Mouse (Mus musculus): ENCODE data around the gene Fsd1l. TPM values are rescaled to one million over a fixed set of nuclear protein-coding genes. Genes with fewer than 3 reads are reported as not detected.
"Not testable (repeated sequence)": the region's sequence is repeated elsewhere in the genome, so short reads cannot be mapped to it uniquely, and the experiment has no call there.

The Fsd1l gene
- polyA plus RNA-seq, 1 experiment from 2014 or later = 15.2 TPM

GRCm38 (mm10) chr4:53710555-53711328 is 79.5 kb downstream of the Fsd1l start:
- H3K27me3 ChIP-seq = no peaks in the 10 kb centered on the region
- H3K9me3 ChIP-seq = no peaks in the 10 kb centered on the region
- 85% methylated on average over 6 of the region's 6 CpGs for WGBS
- ATAC-seq (ENCODE audit: insufficient number of reproducible peaks, insufficient read depth, low FRiP score, low TSS enrichment, low read depth) = no peak
- no peak overlapping the region for H3K4me3 ChIP-seq (replicated peaks)
- H3K4me2 ChIP-seq = no peak overlapping the region
- no peak overlapping the region for H3K27ac ChIP-seq
- H3K9ac ChIP-seq (replicated peaks) = no peak overlapping the region
- H3K4me1 ChIP-seq (replicated peaks) = peaks cover 5% of the 10 kb centered on the region
- no peaks in the 10 kb centered on the region; the same call in 1 of the 2 replicates for H3K36me3 ChIP-seq

- ATAC-seq (ENCODE audit: insufficient number of reproducible peaks, insufficient read depth, low FRiP score, low TSS enrichment, low read depth) = peak; percentile 68
- 8% methylated on average over 7 of the region's 7 CpGs for WGBS
- peaks cover 5% of the 10 kb centered on the region for H3K4me1 ChIP-seq (replicated peaks)
- H3K9ac ChIP-seq (replicated peaks) = peak within 1 kb of the TSS; percentile 85
- no peaks in the 10 kb centered on the region for H3K27me3 ChIP-seq
- H3K4me2 ChIP-seq = peak within 1 kb of the TSS; percentile 78
- no peaks in the 10 kb centered on the region for H3K9me3 ChIP-seq
- peak within 1 kb of the TSS; percentile 79 for H3K4me3 ChIP-seq (replicated peaks)
- peak within 1 kb of the TSS; percentile 88 for H3K27ac ChIP-seq
- H3K36me3 ChIP-seq = peaks cover 4% of the 10 kb centered on the region; the same call in 1 of the 2 replicates
These were observed 82.4 kb downstream of the Fsd1l start, which contains the start of gene Fktn for GRCm38 (mm10) chr4:53713704-53714050. Gene Fktn (plus strand): TSS chr4:53713998.

GRCm38 (mm10) chr4:53714051-53714814 is 83.0 kb downstream of the Fsd1l start:
- no peaks in the 10 kb centered on the region for H3K27me3 ChIP-seq
- peak overlapping the region; percentile 79 for H3K4me3 ChIP-seq (replicated peaks)
- peak overlapping the region; percentile 78 for H3K4me2 ChIP-seq
- peak overlapping the region; percentile 85 for H3K9ac ChIP-seq (replicated peaks)
- 5% methylated on average over 58 of the region's 58 CpGs for WGBS
- H3K9me3 ChIP-seq = no peaks in the 10 kb centered on the region
- peak overlapping the region; percentile 88 for H3K27ac ChIP-seq
- peak; percentile 93 for ATAC-seq (ENCODE audit: insufficient number of reproducible peaks, insufficient read depth, low FRiP score, low TSS enrichment, low read depth)
- peaks cover 5% of the 10 kb centered on the region for H3K4me1 ChIP-seq (replicated peaks)
- H3K36me3 ChIP-seq = peaks cover 4% of the 10 kb centered on the region; the same call in 1 of the 2 replicates

DNA sequence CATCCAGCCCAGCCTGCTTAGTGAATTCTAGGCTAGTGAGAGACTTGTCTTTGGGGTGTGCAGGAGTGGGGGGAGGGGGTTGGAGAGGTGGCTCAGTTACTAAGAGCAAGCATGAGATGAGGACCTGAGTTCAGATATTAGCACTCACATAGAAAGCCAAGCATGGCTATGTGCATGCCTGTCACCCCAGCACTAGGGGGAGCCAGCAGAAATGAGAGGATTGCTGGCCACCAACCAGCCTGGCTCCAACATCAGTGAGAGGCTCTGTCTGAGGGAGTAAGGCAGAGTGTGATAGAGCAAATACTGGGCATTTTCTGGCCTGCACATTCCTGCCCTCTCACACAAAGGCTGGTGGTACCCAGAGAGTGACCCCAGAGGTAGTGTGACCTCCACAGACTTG is 84.7 kb downstream of the Fsd1l start:
- ATAC-seq (ENCODE audit: insufficient number of reproducible peaks, insufficient read depth, low FRiP score, low TSS enrichment, low read depth) = no peak
- H3K4me3 ChIP-seq (replicated peaks) = no peak overlapping the region
- H3K9ac ChIP-seq (replicated peaks) = no peak overlapping the region
- peaks cover 5% of the 10 kb centered on the region for H3K4me1 ChIP-seq (replicated peaks)
- peaks cover 10% of the 10 kb centered on the region for H3K36me3 ChIP-seq
- no peaks in the 10 kb centered on the region for H3K9me3 ChIP-seq
- H3K27me3 ChIP-seq = no peaks in the 10 kb centered on the region
- no peak overlapping the region for H3K4me2 ChIP-seq
- no peak overlapping the region for H3K27ac ChIP-seq

DNA sequence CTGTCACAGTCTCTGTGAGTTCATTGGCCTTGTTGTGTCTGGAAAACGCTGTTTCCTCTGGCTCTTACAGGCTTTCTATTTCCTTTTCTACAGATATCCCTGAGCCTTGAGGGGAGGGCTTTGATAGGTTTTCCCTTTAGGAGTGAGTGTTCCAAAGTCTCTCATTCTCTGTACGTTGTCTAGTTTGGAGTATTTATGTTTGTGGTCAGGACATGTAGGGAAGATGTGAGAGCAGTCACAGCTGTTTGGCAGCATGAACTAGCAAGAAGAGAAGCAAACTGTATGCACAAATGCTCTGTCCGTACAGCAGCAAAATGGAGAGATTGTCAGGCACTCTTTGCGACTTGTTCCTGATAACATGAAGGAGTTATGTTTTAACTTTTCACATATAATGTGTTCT is 86.3 kb downstream of the Fsd1l start:
- no peak overlapping the region for H3K9ac ChIP-seq (replicated peaks)
- no peak for ATAC-seq (ENCODE audit: insufficient number of reproducible peaks, insufficient read depth, low FRiP score, low TSS enrichment, low read depth)
- H3K36me3 ChIP-seq = peaks cover 22% of the 10 kb centered on the region
- H3K4me3 ChIP-seq (replicated peaks) = no peak overlapping the region
- H3K27ac ChIP-seq = no peak overlapping the region
- H3K4me2 ChIP-seq = no peak overlapping the region
- 81% methylated on average over 4 of the region's 4 CpGs for WGBS
- no peaks in the 10 kb centered on the region for H3K9me3 ChIP-seq
- H3K27me3 ChIP-seq = no peaks in the 10 kb centered on the region
- peaks cover 5% of the 10 kb centered on the region for H3K4me1 ChIP-seq (replicated peaks)

- H3K27me3 ChIP-seq = no peaks in the 10 kb centered on the region
- WGBS = 81% methylated on average over 5 of the region's 5 CpGs
- H3K4me1 ChIP-seq (replicated peaks) = peaks cover 5% of the 10 kb centered on the region
- H3K4me3 ChIP-seq (replicated peaks) = no peak overlapping the region
- H3K9ac ChIP-seq (replicated peaks) = no peak overlapping the region
- H3K36me3 ChIP-seq = peaks cover 27% of the 10 kb centered on the region
- H3K4me2 ChIP-seq = no peak overlapping the region
- no peak overlapping the region for H3K27ac ChIP-seq
- ATAC-seq (ENCODE audit: insufficient number of reproducible peaks, insufficient read depth, low FRiP score, low TSS enrichment, low read depth) = no peak
- H3K9me3 ChIP-seq = no peaks in the 10 kb centered on the region
These were observed 87.0 kb downstream of the Fsd1l start for GRCm38 (mm10) chr4:53718261-53718660.

- 91% methylated on average over 4 of the region's 4 CpGs for WGBS
- Histone ChIP-seq H3K4me3 (replicated peaks) (no peak overlapping the region), H3K4me2 (no peak overlapping the region), H3K9me3 (no peaks in the 10 kb centered on the region), H3K36me3 (peaks cover 43% of the 10 kb centered on the region), H3K27ac (no peak overlapping the region), H3K27me3 (no peaks in the 10 kb centered on the region), H3K9ac (replicated peaks) (no peak overlapping the region), H3K4me1 (replicated peaks) (no peaks in the 10 kb centered on the region)
- no peak for ATAC-seq (ENCODE audit: insufficient number of reproducible peaks, insufficient read depth, low FRiP score, low TSS enrichment, low read depth)
These were observed 91.2 kb downstream of the Fsd1l start for GRCm38 (mm10) chr4:53722506-53722905.

DNA sequence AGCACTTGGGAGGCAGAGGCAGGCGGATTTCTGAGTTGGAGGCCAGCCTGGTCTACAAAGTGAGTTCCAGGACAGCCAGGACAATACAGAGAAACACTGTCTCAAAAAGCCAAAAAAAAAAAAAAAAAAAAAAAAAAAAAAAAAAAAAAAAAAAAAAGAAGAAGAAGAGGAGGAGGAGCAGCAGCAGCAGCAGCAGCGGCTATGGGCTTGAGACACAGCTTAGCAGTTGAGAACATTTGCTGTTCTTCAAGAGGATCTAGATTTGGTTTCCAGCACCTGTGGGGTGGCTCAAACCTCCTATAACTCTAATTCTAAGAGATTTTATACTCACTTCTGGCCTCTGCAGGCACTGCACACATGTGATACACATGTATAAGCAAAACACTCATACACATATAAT is 94.8 kb downstream of the Fsd1l start:
- H3K4me1 ChIP-seq (replicated peaks); H3K27me3 ChIP-seq; H3K9ac ChIP-seq (replicated peaks); H3K9me3 ChIP-seq; H3K27ac ChIP-seq; ATAC-seq (ENCODE audit: insufficient number of reproducible peaks, insufficient read depth, low FRiP score, low TSS enrichment, low read depth); H3K4me2 ChIP-seq; H3K4me3 ChIP-seq (replicated peaks): not testable (repeated sequence)
- peaks cover 64% of the 10 kb centered on the region for H3K36me3 ChIP-seq
- 97% methylated on average over 2 of the region's 2 CpGs for WGBS

GRCm38 (mm10) chr4:53728121-53728520 is 96.8 kb downstream of the Fsd1l start:
- ATAC-seq (ENCODE audit: insufficient number of reproducible peaks, insufficient read depth, low FRiP score, low TSS enrichment, low read depth) = no peak
- Histone ChIP-seq H3K36me3 (peaks cover 64% of the 10 kb centered on the region), H3K27ac (no peak overlapping the region), H3K4me1 (replicated peaks) (no peaks in the 10 kb centered on the region), H3K9me3 (no peaks in the 10 kb centered on the region), H3K4me3 (replicated peaks) (no peak overlapping the region), H3K4me2 (no peak overlapping the region), H3K9ac (replicated peaks) (no peak overlapping the region), H3K27me3 (no peaks in the 10 kb centered on the region)
- WGBS = 90% methylated on average over 1 of the region's 1 CpGs

GRCm38 (mm10) chr4:53738956-53739616 is 107.8 kb downstream of the Fsd1l start:
- Histone ChIP-seq H3K4me1 (replicated peaks) (no peaks in the 10 kb centered on the region), H3K27me3 (no peaks in the 10 kb centered on the region), H3K27ac (no peak overlapping the region), H3K36me3 (peaks cover 63% of the 10 kb centered on the region), H3K4me3 (replicated peaks) (no peak overlapping the region), H3K4me2 (no peak overlapping the region), H3K9me3 (no peaks in the 10 kb centered on the region), H3K9ac (replicated peaks) (no peak overlapping the region)
- WGBS = 51% methylated on average over 6 of the region's 6 CpGs
- ATAC-seq (ENCODE audit: insufficient number of reproducible peaks, insufficient read depth, low FRiP score, low TSS enrichment, low read depth) = no peak

DNA sequence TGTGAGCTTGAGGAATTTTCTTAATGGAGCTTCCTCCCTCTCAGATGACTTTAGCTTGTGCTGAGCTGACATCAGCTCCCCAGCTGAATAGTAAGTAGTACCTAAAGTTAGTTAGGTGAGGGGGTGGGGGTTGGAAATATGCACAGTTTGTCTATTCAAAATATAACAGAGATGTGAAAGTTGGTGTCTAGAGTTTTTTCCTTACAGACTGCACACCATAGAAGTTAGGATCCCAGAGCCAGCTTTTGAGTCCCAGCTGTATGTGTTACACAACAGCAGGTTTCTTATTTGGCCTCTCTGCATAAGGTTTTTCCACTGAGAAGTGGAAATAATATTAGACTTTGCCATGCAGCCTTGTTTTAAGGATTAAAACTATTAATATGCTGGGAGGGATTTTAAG is 118.6 kb downstream of the Fsd1l start:
- Histone ChIP-seq H3K4me1 (replicated peaks) (no peaks in the 10 kb centered on the region), H3K4me3 (replicated peaks) (no peak overlapping the region), H3K27me3 (no peaks in the 10 kb centered on the region), H3K4me2 (no peak overlapping the region), H3K9ac (replicated peaks) (no peak overlapping the region), H3K9me3 (no peaks in the 10 kb centered on the region), H3K36me3 (peaks cover 39% of the 10 kb centered on the region), H3K27ac (no peak overlapping the region)
- no peak for ATAC-seq (ENCODE audit: insufficient number of reproducible peaks, insufficient read depth, low FRiP score, low TSS enrichment, low read depth)
